Mouse (Mus musculus) small intestine, adult 2 months (tissue): ENCODE data around the gene AC124108.1.

Experiments used
- CTCF ChIP-seq: fragments of 200-500 bp; IDR thresholded peaks from 2 replicates; pipeline ENCODE4 v1.5.1; 2012; ENCODE audit warnings: low read depth, mild to moderate bottlenecking, control low read depth, inconsistent platforms, low read length, moderate library complexity, mixed read lengths; ENCODE audit not compliant: insufficient replicate concordance, insufficient read length; ENCODE audit errors: extremely low read depth
- POLR2A ChIP-seq: fragments of 200-500 bp; IDR thresholded peaks from 2 replicates; pipeline ENCODE4 v1.6.1; 2012; ENCODE audit warnings: low read depth, mild to moderate bottlenecking, control low read depth, inconsistent platforms, low read length, moderate library complexity

DNA sequence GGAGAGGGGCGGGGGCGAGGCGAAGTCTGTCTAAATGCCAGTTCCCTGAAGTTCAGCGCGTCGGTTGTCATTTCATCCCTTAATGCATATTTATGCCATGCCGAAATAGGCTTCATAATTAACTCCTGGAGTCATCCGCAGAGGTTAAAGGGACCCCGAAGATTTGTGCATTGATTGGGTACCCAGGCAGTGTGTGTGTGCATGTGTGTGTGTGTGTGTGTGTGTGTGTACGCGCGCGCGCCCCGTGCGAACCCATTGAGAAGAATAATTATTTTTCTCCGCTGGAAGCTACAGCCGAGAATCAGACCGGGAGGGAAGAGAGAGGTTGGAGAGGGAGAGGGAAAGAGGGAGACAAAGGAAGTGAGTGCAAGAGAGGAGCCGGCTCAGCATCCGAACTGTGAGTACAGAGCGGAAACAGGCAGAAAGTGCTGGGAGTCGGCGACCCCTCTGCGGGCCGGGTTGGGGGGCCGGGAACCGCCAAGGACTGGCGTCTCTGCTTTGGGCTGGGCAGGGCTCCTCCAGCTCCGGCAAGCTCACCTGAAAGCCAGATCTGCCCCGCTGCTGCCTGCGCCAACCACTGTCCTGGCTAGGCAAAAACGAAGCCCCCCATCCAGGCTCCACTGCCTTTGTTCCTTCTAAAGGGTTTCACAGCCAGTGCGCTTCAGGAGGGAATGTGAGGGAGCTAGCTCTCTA lies at the start of gene AC124108.1, which contains the start of gene Lemd1:
- TF ChIP-seq CTCF = no peak
- TF ChIP-seq POLR2A = no peak
